Mouse (Mus musculus) activated CD4-positive, CD25-positive, alpha-beta regulatory T cell (primary cell): ENCODE results near the gene Arl13a. TPM values are rescaled to one million over a fixed set of nuclear protein-coding genes. Genes with fewer than 3 reads are reported as not detected.

Experiments used
- polyA plus RNA-seq, 2 experiments: library from polyadenylated mRNA; unstranded; fragments of 100-300 nt; shearing (Covaris generic); gene quantifications; one replicate each; pipeline ENCODE4 v1.2.1; 2017

Gene Arl13a
- polyA plus RNA-seq: not detected

DNA sequence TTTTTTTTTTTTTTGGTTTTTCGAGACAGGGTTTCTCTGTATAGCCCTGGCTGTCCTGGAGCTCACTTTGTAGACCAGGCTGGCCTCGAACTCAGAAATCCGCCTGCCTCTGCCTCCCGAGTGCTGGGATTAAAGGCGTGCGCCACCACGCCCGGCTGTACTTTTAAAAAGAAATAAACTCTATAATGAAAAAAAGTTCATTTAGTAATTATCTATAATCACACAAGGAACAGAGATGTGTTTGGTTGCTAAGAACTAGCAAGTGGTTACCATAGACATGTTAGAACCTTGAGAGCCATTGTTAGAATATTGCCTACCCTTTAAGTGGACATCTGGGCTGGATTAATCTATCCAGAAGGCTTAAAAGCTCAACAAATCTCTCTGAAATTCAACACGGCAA is at the start of gene Arl13a:
Gene Arl13a (plus strand): TSS at position 301 of the 400 bp plus-strand sequence.

DNA sequence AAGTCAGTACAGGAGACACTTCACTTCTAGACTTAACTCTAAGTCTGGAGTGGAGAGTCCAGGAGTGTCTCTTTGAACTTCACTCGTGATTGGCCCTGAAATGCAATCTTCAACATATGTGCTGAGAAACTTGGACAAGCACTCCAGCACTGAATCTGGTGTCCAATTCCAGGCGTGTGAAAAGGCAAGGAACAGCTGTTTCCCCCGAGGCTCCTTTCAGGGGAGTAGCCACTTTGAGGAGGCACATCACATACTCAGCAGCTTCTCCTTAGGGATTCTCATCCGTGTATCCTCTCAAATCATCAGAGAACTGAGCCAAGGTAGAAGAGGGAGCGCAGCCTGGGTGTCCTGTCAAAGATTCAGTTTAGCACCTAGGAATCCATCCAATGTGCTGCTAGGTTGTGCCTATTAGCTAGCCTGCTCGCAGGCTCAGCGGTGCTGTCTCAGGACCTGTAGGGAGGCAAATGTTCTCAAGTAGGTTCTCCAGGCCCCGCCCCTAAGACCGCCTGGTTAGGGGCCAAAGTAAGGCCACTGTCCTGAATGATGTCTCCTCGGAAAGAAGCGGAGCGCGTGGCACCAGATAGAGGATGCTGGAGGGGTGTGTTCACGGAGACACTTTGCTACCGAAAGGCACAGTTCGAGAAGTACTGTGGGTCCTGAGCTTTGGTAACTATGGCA is 25.1 kb upstream of the Arl13a start, which contains the start of gene Xkrx:
Gene Xkrx (minus strand): TSS at position 34 of the 678 bp plus-strand sequence.

DNA sequence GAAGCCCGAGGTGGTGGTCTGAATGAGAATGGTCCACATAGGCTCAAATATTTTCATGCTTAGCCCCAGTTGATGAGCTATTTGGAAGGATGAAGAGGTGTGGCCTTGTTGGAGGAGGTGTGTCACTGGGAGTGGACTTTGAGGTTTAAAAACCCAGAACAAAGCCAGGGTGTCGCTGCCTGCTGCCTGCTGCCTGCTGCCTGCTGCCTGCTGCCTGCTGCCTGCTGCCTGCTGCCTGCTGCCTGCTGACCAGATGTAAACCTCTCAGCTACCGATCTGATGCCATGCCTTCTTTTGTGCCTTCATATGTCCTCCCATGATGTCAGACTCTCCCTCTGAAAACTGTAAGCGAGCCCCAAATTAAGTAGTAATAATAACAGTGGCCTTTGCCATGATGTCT is 34.6 kb downstream of the Arl13a start, which contains the start of gene Nox1:
Gene Nox1 (minus strand): TSS at position 101 of the 400 bp plus-strand sequence.

Other genes with a start within 250 kb of the Arl13a start
- gene Sytl4, start 205.7 kb upstream of the Arl13a start, polyA plus RNA-seq: under 1 TPM in 1 of 2 experiments, not detected in 1; 0.21 TPM
- gene Cstf2, start 128.3 kb upstream of the Arl13a start, polyA plus RNA-seq: 10 to 100 TPM; 49.6 to 53.4 TPM
- gene Xkrx, start 25.4 kb upstream of the Arl13a start, polyA plus RNA-seq: 1 to 10 TPM in 1 of 2 experiments, under 1 TPM in 1; 0.78 to 2.7 TPM
- 1 to 10 TPM in 1 of 2 experiments, under 1 TPM in 1; 0.37 to 1.3 TPM for gene Nox1, start 34.5 kb downstream of the Arl13a start, polyA plus RNA-seq
- gene Trmt2b, start 89.5 kb downstream of the Arl13a start, polyA plus RNA-seq: 10 to 100 TPM; 24.6 to 29.8 TPM
- under 1 TPM; 0.13 to 0.21 TPM for gene Tmem35a, start 107.7 kb downstream of the Arl13a start, polyA plus RNA-seq
- 1 to 10 TPM; 2.3 to 4.1 TPM for gene Cenpi, start 120.6 kb downstream of the Arl13a start, polyA plus RNA-seq
- not detected for gene Drp2, start 217.1 kb downstream of the Arl13a start, polyA plus RNA-seq